Mouse (Mus musculus) inflammation-experienced regulatory T-cells, adult 16 weeks (primary cell): ENCODE measurements around the gene Hist1h4d. TPM values are rescaled to one million over a fixed set of nuclear protein-coding genes. Genes with fewer than 3 reads are reported as not detected.

ENCODE experiments used
- polyA plus RNA-seq: library from polyadenylated mRNA; unstranded; fragments of 100-300 nt; shearing (Covaris generic); gene quantifications from one replicate; pipeline ENCODE4 v1.2.1, GENCODE M21; 2017

The Hist1h4d gene
- polyA plus RNA-seq = 32.4 TPM

GRCm38 (mm10) chr13:23581408-23582218 is at the start of gene Hist1h4d:
Hist1h4d (plus strand) TSS chr13:23581598.

DNA sequence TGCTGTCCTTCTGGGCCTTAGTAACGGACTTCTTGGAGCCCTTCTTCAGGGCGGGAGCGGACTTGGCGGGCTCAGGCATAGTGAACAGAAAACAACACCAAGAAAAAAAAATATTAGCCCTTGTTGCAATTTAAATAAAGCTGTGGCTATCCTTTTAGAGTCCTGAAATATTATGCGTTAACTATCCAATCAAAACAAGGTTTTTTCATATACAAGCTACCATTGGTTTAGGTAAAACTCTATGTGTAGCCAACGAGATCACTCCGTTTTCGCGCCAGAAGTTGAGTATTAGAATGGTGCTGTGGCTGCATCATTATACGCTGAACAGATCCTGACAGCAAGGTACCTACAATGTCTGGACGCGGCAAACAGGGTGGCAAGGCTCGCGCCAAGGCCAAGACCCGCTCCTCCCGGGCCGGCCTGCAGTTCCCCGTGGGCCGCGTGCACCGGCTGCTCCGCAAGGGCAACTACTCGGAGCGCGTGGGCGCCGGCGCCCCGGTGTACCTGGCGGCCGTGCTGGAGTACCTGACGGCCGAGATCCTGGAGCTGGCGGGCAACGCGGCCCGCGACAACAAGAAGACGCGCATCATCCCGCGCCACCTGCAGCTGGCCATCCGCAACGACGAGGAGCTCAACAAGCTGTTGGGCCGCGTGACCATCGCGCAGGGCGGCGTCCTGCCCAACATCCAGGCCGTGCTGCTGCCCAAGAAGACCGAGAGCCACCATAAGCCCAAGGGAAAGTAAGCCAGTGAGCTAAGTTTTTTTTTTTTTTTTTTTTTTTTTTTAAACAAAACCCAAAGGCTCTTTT is 47.6 kb upstream of the Hist1h4d start, which contains the start of gene Hist1h2af:
Gene Hist1h2af, plus strand, starts transcription at position 347 of the 808 bp plus-strand sequence.

GRCm38 (mm10) chr13:23535137-23536075 is 46.0 kb upstream of the Hist1h4d start, which contains the start of gene Hist1h3g:
Hist1h3g (plus strand) TSS chr13:23535422.

GRCm38 (mm10) chr13:23542999-23543607 is 38.3 kb upstream of the Hist1h4d start, which contains the start of gene Hist1h2bh:
Hist1h2bh (minus strand) TSS chr13:23543392.

GRCm38 (mm10) chr13:23543965-23544786 is 37.2 kb upstream of the Hist1h4d start, which contains the start of gene Hist1h3f:
Hist1h3f (plus strand) TSS chr13:23544052.

DNA sequence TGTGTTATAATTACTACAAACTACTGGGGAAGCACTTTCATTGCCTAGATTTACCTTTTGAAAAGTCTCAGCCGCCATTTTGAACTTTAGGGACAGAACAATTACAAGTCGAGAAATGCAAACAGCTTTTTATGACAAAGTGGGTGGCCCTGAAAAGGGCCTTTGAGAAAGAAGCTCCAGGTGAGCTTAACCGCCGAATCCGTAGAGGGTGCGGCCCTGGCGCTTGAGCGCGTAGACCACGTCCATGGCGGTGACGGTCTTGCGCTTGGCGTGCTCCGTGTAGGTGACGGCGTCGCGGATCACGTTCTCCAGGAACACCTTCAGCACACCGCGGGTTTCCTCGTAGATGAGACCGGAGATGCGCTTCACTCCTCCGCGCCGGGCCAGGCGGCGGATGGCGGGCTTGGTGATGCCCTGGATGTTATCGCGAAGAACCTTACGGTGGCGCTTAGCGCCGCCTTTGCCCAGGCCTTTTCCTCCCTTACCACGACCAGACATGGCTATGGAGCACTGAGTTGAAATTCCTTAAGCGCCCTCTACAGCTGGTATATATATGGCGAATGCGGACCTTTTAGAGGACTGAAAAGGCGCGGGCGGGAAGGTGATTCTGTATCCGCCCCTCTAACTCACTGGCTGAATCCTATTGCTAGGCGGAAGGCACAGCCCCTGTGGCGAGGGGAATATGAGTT is 30.1 kb upstream of the Hist1h4d start, which contains the start of gene Hist1h4f:
Gene Hist1h4f, minus strand, starts transcription at position 503 of the 689 bp plus-strand sequence.

GRCm38 (mm10) chr13:23552962-23553361 is 28.4 kb upstream of the Hist1h4d start, which contains the start of gene Hist1h1d:
Hist1h1d (plus strand) TSS chr13:23553262.

DNA sequence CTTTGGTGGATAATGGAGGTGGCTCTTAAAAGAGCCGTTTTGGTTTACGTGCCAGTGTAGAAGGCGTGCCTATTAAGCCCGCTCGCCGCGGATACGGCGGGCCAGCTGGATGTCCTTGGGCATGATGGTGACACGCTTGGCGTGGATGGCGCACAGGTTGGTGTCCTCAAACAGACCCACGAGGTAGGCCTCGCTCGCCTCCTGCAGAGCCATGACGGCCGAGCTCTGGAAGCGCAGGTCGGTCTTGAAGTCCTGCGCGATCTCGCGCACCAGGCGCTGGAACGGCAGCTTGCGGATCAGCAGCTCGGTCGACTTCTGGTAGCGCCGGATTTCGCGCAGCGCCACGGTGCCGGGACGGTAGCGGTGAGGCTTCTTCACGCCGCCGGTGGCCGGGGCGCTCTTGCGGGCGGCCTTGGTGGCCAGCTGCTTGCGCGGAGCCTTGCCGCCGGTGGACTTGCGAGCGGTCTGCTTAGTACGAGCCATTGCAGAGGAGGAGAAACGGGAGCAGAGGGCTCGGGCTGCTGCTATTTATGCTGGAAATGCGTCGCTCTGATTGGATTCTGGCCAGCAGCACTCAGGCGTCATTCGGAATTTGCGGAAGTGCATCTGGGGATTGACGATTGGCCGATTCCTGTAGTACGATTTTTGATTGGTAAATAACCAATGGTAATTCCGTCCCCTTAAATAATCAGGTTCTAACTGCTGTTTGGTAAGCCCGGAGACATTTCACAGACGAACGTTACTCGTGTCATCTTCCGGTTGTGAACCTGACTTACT is 19.3 kb upstream of the Hist1h4d start, which contains the start of gene Hist1h3e:
Gene Hist1h3e, minus strand, starts transcription at position 487 of the 777 bp plus-strand sequence.

GRCm38 (mm10) chr13:23571022-23571503 is 10.3 kb upstream of the Hist1h4d start, which contains the start of the genes Hist1h2ae and Hist1h2bg:
Hist1h2ae (minus strand) TSS chr13:23571220.
Hist1h2bg (plus strand) TSS chr13:23571396.

DNA sequence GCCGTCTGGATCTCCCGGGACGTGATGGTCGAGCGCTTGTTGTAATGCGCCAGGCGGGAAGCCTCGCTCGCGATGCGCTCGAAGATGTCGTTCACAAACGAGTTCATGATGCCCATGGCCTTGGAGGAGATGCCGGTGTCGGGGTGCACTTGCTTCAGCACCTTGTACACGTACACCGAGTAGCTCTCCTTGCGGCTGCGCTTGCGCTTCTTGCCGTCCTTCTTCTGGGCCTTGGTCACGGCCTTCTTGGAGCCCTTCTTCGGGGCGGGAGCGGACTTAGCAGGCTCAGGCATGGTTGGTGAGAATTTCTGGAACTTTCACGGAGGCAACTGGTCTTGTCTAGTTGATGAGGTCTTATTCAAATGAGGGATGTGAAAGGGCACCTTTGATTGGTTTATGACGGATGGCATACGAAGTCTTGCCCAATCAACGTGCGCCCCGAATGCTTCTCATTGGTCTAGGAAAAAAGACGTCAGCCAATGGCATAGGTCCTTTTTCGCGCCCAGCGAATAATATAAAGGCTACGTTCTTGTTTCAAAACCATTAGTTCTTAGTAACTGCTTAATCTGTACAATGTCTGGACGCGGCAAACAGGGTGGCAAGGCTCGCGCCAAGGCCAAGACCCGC is 7.4 kb upstream of the Hist1h4d start, which contains the start of the genes Hist1h2bf and Hist1h2ad:
Gene Hist1h2bf, minus strand, starts transcription at position 299 of the 627 bp plus-strand sequence.
Gene Hist1h2ad, plus strand, starts transcription at position 484 of the 627 bp plus-strand sequence.

DNA sequence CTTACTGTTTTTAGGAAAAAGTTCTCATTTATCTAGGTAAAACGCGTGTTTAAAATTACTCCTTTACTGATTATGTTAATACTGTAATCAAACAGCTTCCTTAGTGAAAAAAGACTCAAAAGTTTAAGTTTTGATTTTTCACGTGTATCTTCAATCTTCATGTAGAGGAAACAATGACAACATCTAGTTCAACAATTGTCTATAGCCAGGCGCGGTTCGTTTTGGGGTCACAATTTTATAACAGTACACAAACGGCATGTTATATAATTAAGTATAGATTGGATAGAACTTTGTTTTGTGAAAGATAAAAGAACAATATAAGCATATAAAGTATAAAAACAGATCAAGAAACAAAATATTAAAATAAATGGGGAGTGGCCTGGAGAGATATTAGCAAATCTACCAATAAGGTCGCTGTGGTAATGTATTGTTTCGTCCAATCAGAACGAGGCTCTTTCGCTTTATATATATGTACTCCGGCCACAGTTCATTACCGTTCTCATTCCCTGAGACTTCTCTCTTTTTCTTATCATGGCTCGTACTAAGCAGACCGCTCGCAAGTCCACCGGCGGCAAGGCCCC is 6.0 kb upstream of the Hist1h4d start, which contains the start of gene Hist1h3d:
Gene Hist1h3d, plus strand, starts transcription at position 493 of the 581 bp plus-strand sequence.

GRCm38 (mm10) chr13:23620733-23621531 is 39.5 kb downstream of the Hist1h4d start, which contains the start of gene Hist1h2be:
Hist1h2be (minus strand) TSS chr13:23621124.

DNA sequence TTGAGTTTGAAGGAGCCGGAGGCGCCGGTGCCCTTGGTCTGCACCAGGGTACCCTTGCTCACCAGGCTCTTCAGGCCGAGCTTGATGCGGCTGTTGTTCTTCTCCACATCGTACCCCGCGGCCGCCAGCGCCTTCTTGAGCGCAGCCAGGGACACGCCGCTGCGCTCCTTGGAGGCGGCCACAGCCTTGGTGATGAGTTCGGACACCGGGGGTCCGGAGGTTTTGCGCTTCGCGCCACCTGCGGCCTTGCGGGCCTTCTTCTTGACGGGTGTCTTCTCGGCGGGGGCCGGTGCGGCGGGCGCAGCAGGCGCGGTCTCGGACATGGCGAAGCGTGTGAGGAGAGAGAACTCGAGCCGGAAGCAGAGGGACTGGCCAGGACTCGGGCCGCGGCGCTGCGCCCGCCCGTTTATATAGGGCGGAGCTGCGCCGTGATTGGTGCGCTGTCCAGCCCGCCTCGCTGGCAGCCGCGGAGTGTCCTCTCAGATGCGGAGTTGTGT is 40.8 kb downstream of the Hist1h4d start, which contains the start of gene Hist1h1e:
Gene Hist1h1e, minus strand, starts transcription at position 384 of the 497 bp plus-strand sequence.

